Mouse (Mus musculus): ENCODE measurements around the gene Itpripl1.

- TF ChIP-seq CTCF (IDR thresholded peaks at IDR 0.05; ENCODE audit: extremely low read depth, insufficient read length, insufficient replicate concordance, low read depth, low read length) (no peak), POLR2A (IDR thresholded peaks at IDR 0.05; ENCODE audit: low read depth, low read length) (no peak)
Measured at GRCm38 (mm10) chr2:127137838-127138420, 5.3 kb downstream of the Itpripl1 start.
